Mouse (Mus musculus): Measurements from ENCODE around the gene Cbfa2t3. TPM values are rescaled to one million over a fixed set of nuclear protein-coding genes. Genes with fewer than 3 reads are reported as not detected.

Gene Cbfa2t3
- polyA plus RNA-seq, 1 experiment from 2014 or later = 6.0 TPM

GRCm38 (mm10) chr8:122720811-122721640, 22.1 kb upstream of the Cbfa2t3 start:
- Histone ChIP-seq H3K4me3 (ENCODE audit: low read depth, low read length) (no peak overlapping the region), H3K9ac (ENCODE audit: low read length) (no peak overlapping the region; the same call in 1 of the 2 replicates), H3K9me3 (ENCODE audit: control insufficient read depth, low read length) (no peaks in the 10 kb centered on the region), H3K4me1 (replicated peaks; ENCODE audit: control insufficient read depth, insufficient read depth, low read length) (peaks cover 3% of the 10 kb centered on the region; the same call in 1 of the 2 replicates), H3K27ac (ENCODE audit: low read depth, low read length) (no peak overlapping the region), H3K4me2 (ENCODE audit: low read depth, low read length, severe bottlenecking) (peak overlapping the region; percentile 33; the same call in 1 of the 2 replicates), H3K36me3 (ENCODE audit: control insufficient read depth, insufficient read depth, low read length) (no peaks in the 10 kb centered on the region), H3K27me3 (ENCODE audit: control insufficient read depth, insufficient read depth, low read length) (no peaks in the 10 kb centered on the region; the same call in 1 of the 2 replicates)
- WGBS = 73% methylated on average over 14 of the region's 14 CpGs
- DNase-seq (ENCODE audit: low spot score) (no peak), ATAC-seq (replicated peaks; ENCODE audit: low FRiP score) (no peak)

GRCm38 (mm10) chr8:122720070-122720729, 21.3 kb upstream of the Cbfa2t3 start:
- Histone ChIP-seq H3K27me3 (ENCODE audit: control insufficient read depth, insufficient read depth, low read length) (no peaks in the 10 kb centered on the region; the same call in 1 of the 2 replicates), H3K27ac (ENCODE audit: low read depth, low read length) (no peak overlapping the region), H3K9me3 (ENCODE audit: control insufficient read depth, low read length) (no peaks in the 10 kb centered on the region), H3K4me1 (replicated peaks; ENCODE audit: control insufficient read depth, insufficient read depth, low read length) (peaks cover 3% of the 10 kb centered on the region; the same call in 1 of the 2 replicates), H3K4me3 (ENCODE audit: low read depth, low read length) (peak overlapping the region; percentile 10; the same call in 1 of the 2 replicates), H3K36me3 (ENCODE audit: control insufficient read depth, insufficient read depth, low read length) (no peaks in the 10 kb centered on the region), H3K9ac (ENCODE audit: low read length) (peak overlapping the region; percentile 12; the same call in 1 of the 2 replicates), H3K4me2 (ENCODE audit: low read depth, low read length, severe bottlenecking) (peak overlapping the region; percentile 33)
- ATAC-seq (replicated peaks; ENCODE audit: low FRiP score) = no peak
- DNase-seq (ENCODE audit: low spot score) = peak; percentile 66
- WGBS = 12% methylated on average over 25 of the region's 25 CpGs

GRCm38 (mm10) chr8:122719500-122720065, 20.7 kb upstream of the Cbfa2t3 start:
- H3K27ac ChIP-seq (ENCODE audit: low read depth, low read length) = no peak overlapping the region
- peaks cover 3% of the 10 kb centered on the region; the same call in 1 of the 2 replicates for H3K4me1 ChIP-seq (replicated peaks; ENCODE audit: control insufficient read depth, insufficient read depth, low read length)
- H3K4me3 ChIP-seq (ENCODE audit: low read depth, low read length) = no peak overlapping the region
- ATAC-seq (replicated peaks; ENCODE audit: low FRiP score) (peak; percentile 49; the same call in 1 of the 2 replicates), DNase-seq (ENCODE audit: low spot score) (peak; percentile 59)
- no peak overlapping the region for H3K9ac ChIP-seq (ENCODE audit: low read length)
- H3K36me3 ChIP-seq (ENCODE audit: control insufficient read depth, insufficient read depth, low read length) = no peaks in the 10 kb centered on the region
- H3K9me3 ChIP-seq (ENCODE audit: control insufficient read depth, low read length) = no peaks in the 10 kb centered on the region
- no peak overlapping the region for H3K4me2 ChIP-seq (ENCODE audit: low read depth, low read length, severe bottlenecking)
- no peaks in the 10 kb centered on the region; the same call in 1 of the 2 replicates for H3K27me3 ChIP-seq (ENCODE audit: control insufficient read depth, insufficient read depth, low read length)
- 35% methylated on average over 7 of the region's 7 CpGs for WGBS

GRCm38 (mm10) chr8:122718711-122719499, 20.0 kb upstream of the Cbfa2t3 start:
- Histone ChIP-seq H3K4me1 (replicated peaks; ENCODE audit: control insufficient read depth, insufficient read depth, low read length) (peaks cover 3% of the 10 kb centered on the region; the same call in 1 of the 2 replicates), H3K27me3 (ENCODE audit: control insufficient read depth, insufficient read depth, low read length) (no peaks in the 10 kb centered on the region; the same call in 1 of the 2 replicates), H3K27ac (ENCODE audit: low read depth, low read length) (no peak overlapping the region), H3K4me3 (ENCODE audit: low read depth, low read length) (no peak overlapping the region), H3K36me3 (ENCODE audit: control insufficient read depth, insufficient read depth, low read length) (no peaks in the 10 kb centered on the region), H3K9ac (ENCODE audit: low read length) (no peak overlapping the region), H3K9me3 (ENCODE audit: control insufficient read depth, low read length) (no peaks in the 10 kb centered on the region), H3K4me2 (ENCODE audit: low read depth, low read length, severe bottlenecking) (no peak overlapping the region)
- WGBS = 86% methylated on average over 14 of the region's 14 CpGs
- no peak for ATAC-seq (replicated peaks; ENCODE audit: low FRiP score)
- DNase-seq (ENCODE audit: low spot score) = no peak

- H3K9me3 ChIP-seq (ENCODE audit: control insufficient read depth, low read length) = no peaks in the 10 kb centered on the region
- no peak overlapping the region for H3K27ac ChIP-seq (ENCODE audit: low read depth, low read length)
- 87% methylated on average over 10 of the region's 10 CpGs for WGBS
- DNase-seq (ENCODE audit: low spot score) (no peak), ATAC-seq (replicated peaks; ENCODE audit: low FRiP score) (no peak)
- H3K27me3 ChIP-seq (ENCODE audit: control insufficient read depth, insufficient read depth, low read length) = no peaks in the 10 kb centered on the region; the same call in 1 of the 2 replicates
- no peak overlapping the region for H3K4me2 ChIP-seq (ENCODE audit: low read depth, low read length, severe bottlenecking)
- peaks cover 3% of the 10 kb centered on the region; the same call in 1 of the 2 replicates for H3K4me1 ChIP-seq (replicated peaks; ENCODE audit: control insufficient read depth, insufficient read depth, low read length)
- H3K36me3 ChIP-seq (ENCODE audit: control insufficient read depth, insufficient read depth, low read length) = no peaks in the 10 kb centered on the region
- no peak overlapping the region for H3K9ac ChIP-seq (ENCODE audit: low read length)
- H3K4me3 ChIP-seq (ENCODE audit: low read depth, low read length) = no peak overlapping the region
Observed at GRCm38 (mm10) chr8:122717869-122718509, 19.1 kb upstream of the Cbfa2t3 start.

GRCm38 (mm10) chr8:122716566-122716965, 17.7 kb upstream of the Cbfa2t3 start:
- Histone ChIP-seq H3K9me3 (ENCODE audit: control insufficient read depth, low read length) (no peaks in the 10 kb centered on the region), H3K4me3 (ENCODE audit: low read depth, low read length) (no peak overlapping the region), H3K27me3 (ENCODE audit: control insufficient read depth, insufficient read depth, low read length) (no peaks in the 10 kb centered on the region; the same call in 1 of the 2 replicates), H3K9ac (ENCODE audit: low read length) (no peak overlapping the region), H3K4me2 (ENCODE audit: low read depth, low read length, severe bottlenecking) (no peak overlapping the region), H3K27ac (ENCODE audit: low read depth, low read length) (no peak overlapping the region), H3K4me1 (replicated peaks; ENCODE audit: control insufficient read depth, insufficient read depth, low read length) (peaks cover 3% of the 10 kb centered on the region; the same call in 1 of the 2 replicates), H3K36me3 (ENCODE audit: control insufficient read depth, insufficient read depth, low read length) (no peaks in the 10 kb centered on the region)
- ATAC-seq (replicated peaks; ENCODE audit: low FRiP score) (no peak), DNase-seq (ENCODE audit: low spot score) (no peak)
- WGBS = 80% methylated on average over 8 of the region's 8 CpGs

- Histone ChIP-seq H3K27me3 (ENCODE audit: control insufficient read depth, insufficient read depth, low read length) (no peaks in the 10 kb centered on the region), H3K4me2 (ENCODE audit: low read depth, low read length, severe bottlenecking) (no peak overlapping the region), H3K9ac (ENCODE audit: low read length) (no peak overlapping the region), H3K4me1 (replicated peaks; ENCODE audit: control insufficient read depth, insufficient read depth, low read length) (no peaks in the 10 kb centered on the region), H3K9me3 (ENCODE audit: control insufficient read depth, low read length) (no peaks in the 10 kb centered on the region), H3K27ac (ENCODE audit: low read depth, low read length) (no peak overlapping the region), H3K36me3 (ENCODE audit: control insufficient read depth, insufficient read depth, low read length) (no peaks in the 10 kb centered on the region), H3K4me3 (ENCODE audit: low read depth, low read length) (no peak overlapping the region)
- ATAC-seq (replicated peaks; ENCODE audit: low FRiP score) (no peak), DNase-seq (ENCODE audit: low spot score) (no peak)
- WGBS = 94% methylated on average over 5 of the region's 5 CpGs
Observed at GRCm38 (mm10) chr8:122713157-122713518, 14.2 kb upstream of the Cbfa2t3 start.
